Mouse (Mus musculus): ENCODE data around the gene Btbd9. TPM values are rescaled to one million over a fixed set of nuclear protein-coding genes. Genes with fewer than 3 reads are reported as not detected.

Gene Btbd9
- total and polyA plus RNA-seq, 3 experiments = 24.7 to 33.8 TPM; not detected in 1

- no peak overlapping the region for H3K4me3 ChIP-seq (ENCODE audit: control insufficient read depth in 1 of 2, insufficient read depth in 1 of 2, low read depth in 2 of 2, low read length in 2 of 2)
- H3K9me3 ChIP-seq (replicated peaks; ENCODE audit: insufficient read depth, low read length) = no peaks in the 10 kb centered on the region
- H3K27me3 ChIP-seq (ENCODE audit: control insufficient read depth in 1 of 2, insufficient read depth in 2 of 2, low read length in 2 of 2) = no peaks in the 10 kb centered on the region
- DNase-seq (ENCODE audit: low read depth, low spot score) = no peak
- H3K79me2 ChIP-seq (ENCODE audit: control insufficient read depth, insufficient read depth, low read length, poor library complexity) = no peaks in the 10 kb centered on the region
- TF ChIP-seq ELF1 (IDR thresholded peaks at IDR 0.05; ENCODE audit: low read depth, low read length) (no peak), RCOR1 (IDR thresholded peaks at IDR 0.05; ENCODE audit: low read depth, low read length) (no peak), EP300 (IDR thresholded peaks at IDR 0.05; ENCODE audit: low read depth in 1 of 2, low read length in 2 of 2) (no peak), MYB (IDR thresholded peaks at IDR 0.05; ENCODE audit: low read depth, low read length) (no peak), TBP (IDR thresholded peaks at IDR 0.05; ENCODE audit: low read depth, low read length) (no peak), ETS1 (IDR thresholded peaks at IDR 0.05; ENCODE audit: low read depth, low read length) (no peak), ZNF384 (IDR thresholded peaks at IDR 0.05; ENCODE audit: low read depth, low read length) (no peak), GATA1 (IDR thresholded peaks at IDR 0.05; ENCODE audit: low read depth, low read length) (no peak), USF1 (IDR thresholded peaks at IDR 0.05; ENCODE audit: low read depth, low read length) (no peak), SMC3 (IDR thresholded peaks at IDR 0.05; ENCODE audit: low read depth, low read length) (no peak), MXI1 (IDR thresholded peaks at IDR 0.05; ENCODE audit: low read depth, low read length) (no peak)
- H3K36me3 ChIP-seq (ENCODE audit: control insufficient read depth in 1 of 2, insufficient read depth in 2 of 2, low read length in 2 of 2) = peaks cover 0 to 9% of the 10 kb centered on the region in 2 experiments; a peak in 2 of 4 replicates
- H3K9ac ChIP-seq (ENCODE audit: control insufficient read depth, low read depth, low read length, poor library complexity, severe bottlenecking) = no peak overlapping the region
- peaks cover 6 to 7% of the 10 kb centered on the region in 2 experiments for H3K4me1 ChIP-seq (ENCODE audit: control insufficient read depth in 1 of 2, insufficient read depth in 2 of 2, low read length in 2 of 2)
- H3K27ac ChIP-seq (ENCODE audit: control insufficient read depth, low read depth, low read length) = no peak overlapping the region
Observed at GRCm38 (mm10) chr17:30423256-30423852, 152.9 kb downstream of the Btbd9 start.

- Histone ChIP-seq H3K27ac (ENCODE audit: control insufficient read depth, low read depth, low read length) (no peak overlapping the region), H3K4me3 (ENCODE audit: control insufficient read depth in 1 of 2, insufficient read depth in 1 of 2, low read depth in 2 of 2, low read length in 2 of 2) (no peak overlapping the region), H3K9ac (ENCODE audit: control insufficient read depth, low read depth, low read length, poor library complexity, severe bottlenecking) (no peak overlapping the region), H3K4me1 (ENCODE audit: control insufficient read depth in 1 of 2, insufficient read depth in 2 of 2, low read length in 2 of 2) (peaks cover 7% of the 10 kb centered on the region in 2 experiments), H3K79me2 (ENCODE audit: control insufficient read depth, insufficient read depth, low read length, poor library complexity) (no peaks in the 10 kb centered on the region), H3K9me3 (replicated peaks; ENCODE audit: insufficient read depth, low read length) (no peaks in the 10 kb centered on the region), H3K27me3 (ENCODE audit: control insufficient read depth in 1 of 2, insufficient read depth in 2 of 2, low read length in 2 of 2) (no peaks in the 10 kb centered on the region), H3K36me3 (ENCODE audit: control insufficient read depth in 1 of 2, insufficient read depth in 2 of 2, low read length in 2 of 2) (peaks cover 0 to 9% of the 10 kb centered on the region in 2 experiments; a peak in 2 of 4 replicates)
- TF ChIP-seq BHLHE40 (IDR thresholded peaks at IDR 0.05; ENCODE audit: borderline replicate concordance, low read depth, low read length) (no peak), JUND (IDR thresholded peaks at IDR 0.05; ENCODE audit: low read depth, low read length) (no peak), CTCF (IDR thresholded peaks at IDR 0.05 in 2 of 3, conservative IDR thresholded peaks at IDR 0.05 in 1 of 3; ENCODE audit: control insufficient read depth in 1 of 3, insufficient read depth in 1 of 3, low read depth in 2 of 3, low read length in 3 of 3, poor library complexity in 1 of 3, severe bottlenecking in 1 of 3) (no peak), ZKSCAN1 (IDR thresholded peaks at IDR 0.05; ENCODE audit: low read depth, low read length) (no peak), MAZ (IDR thresholded peaks at IDR 0.05; ENCODE audit: low read depth, low read length) (no peak), MYC (IDR thresholded peaks at IDR 0.05; ENCODE audit: low read depth, low read length) (no peak), USF2 (IDR thresholded peaks at IDR 0.05; ENCODE audit: borderline replicate concordance in 1 of 2, insufficient read depth in 1 of 2, low read depth in 1 of 2, low read length in 2 of 2) (no peak), MAX (IDR thresholded peaks at IDR 0.05; ENCODE audit: low read length) (no peak), ETS1 (IDR thresholded peaks at IDR 0.05; ENCODE audit: low read depth, low read length) (no peak), EP300 (IDR thresholded peaks at IDR 0.05; ENCODE audit: low read depth in 1 of 2, low read length in 2 of 2) (no peak), MAFK (IDR thresholded peaks at IDR 0.05; ENCODE audit: borderline replicate concordance, low read depth, low read length) (no peak), CHD1 (IDR thresholded peaks at IDR 0.05; ENCODE audit: low read depth, low read length) (no peak), E2F4 (IDR thresholded peaks at IDR 0.05; ENCODE audit: borderline replicate concordance, low read depth, low read length) (no peak), GATA1 (IDR thresholded peaks at IDR 0.05; ENCODE audit: low read depth, low read length) (no peak), TBP (IDR thresholded peaks at IDR 0.05; ENCODE audit: low read depth, low read length) (no peak), GABPA (IDR thresholded peaks at IDR 0.05; ENCODE audit: low read depth, low read length) (no peak), NRF1 (IDR thresholded peaks at IDR 0.05; ENCODE audit: insufficient read depth, low read depth, low read length, poor library complexity, severe bottlenecking) (no peak), HCFC1 (IDR thresholded peaks at IDR 0.05; ENCODE audit: low read depth, low read length) (no peak), ZC3H11A (IDR thresholded peaks at IDR 0.05; ENCODE audit: low read depth, low read length) (no peak)
- no peak for DNase-seq (ENCODE audit: low read depth, low spot score)
Observed at GRCm38 (mm10) chr17:30422278-30422677, 154.0 kb downstream of the Btbd9 start.

All from MEL (cell line).